Mouse (Mus musculus): ENCODE data around the gene Taf9b.
"Not testable (repeated sequence)": the region's sequence is repeated elsewhere in the genome, so short reads cannot be mapped to it uniquely, and the experiment has no call there.

Taf9b gene

DNA sequence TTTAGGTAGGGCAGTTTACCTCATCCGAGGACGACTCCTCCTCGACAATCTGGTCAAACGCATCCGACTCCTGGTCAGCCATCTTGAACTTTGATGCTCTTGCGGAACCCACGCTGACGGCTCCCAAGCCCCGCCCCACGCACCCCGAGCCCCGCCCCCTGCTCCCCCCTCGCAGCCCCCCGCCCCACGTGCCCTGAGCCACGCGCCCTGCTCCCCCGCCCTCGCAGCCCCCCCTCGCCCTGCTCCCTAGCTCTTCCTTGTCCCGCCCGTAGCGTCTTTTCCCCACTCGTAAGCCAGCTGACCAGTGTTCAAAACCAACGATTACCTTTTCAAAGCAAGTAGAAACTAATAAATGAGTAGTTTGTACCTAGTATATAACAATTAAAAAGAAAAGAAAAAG lies at the start of gene Taf9b:
TSS of gene Taf9b (minus strand) at position 101 of the 400 bp plus-strand sequence.
- DNase-seq: no peak

DNA sequence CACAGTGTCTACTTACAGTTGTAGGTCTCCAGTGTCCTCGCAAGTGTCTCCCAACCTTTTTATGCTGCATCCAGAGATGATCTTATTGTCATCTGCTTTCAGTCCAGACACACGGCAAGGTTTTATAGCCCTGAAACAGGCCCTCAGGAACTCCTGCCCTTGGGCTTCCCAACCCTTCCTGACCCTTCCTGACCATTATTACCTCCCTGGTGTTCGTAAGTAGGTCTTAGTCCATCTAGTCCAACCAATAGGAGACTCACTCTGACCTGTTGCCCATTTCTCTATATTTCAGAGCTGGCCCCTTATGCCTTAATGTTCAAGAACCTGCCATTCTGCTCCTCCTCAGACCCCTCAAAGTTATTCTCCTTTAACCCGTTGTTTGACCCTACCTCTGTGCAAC lies 34.3 kb upstream of the Taf9b start, which contains the start of gene Fnd3c2:
TSS of gene Fnd3c2 (minus strand) at position 101 of the 400 bp plus-strand sequence.
- no peak for DNase-seq

- DNase-seq: peak; percentile 71
Measured at GRCm38 (mm10) chrX:106219171-106220032, 1.6 kb downstream of the Taf9b start.

DNA sequence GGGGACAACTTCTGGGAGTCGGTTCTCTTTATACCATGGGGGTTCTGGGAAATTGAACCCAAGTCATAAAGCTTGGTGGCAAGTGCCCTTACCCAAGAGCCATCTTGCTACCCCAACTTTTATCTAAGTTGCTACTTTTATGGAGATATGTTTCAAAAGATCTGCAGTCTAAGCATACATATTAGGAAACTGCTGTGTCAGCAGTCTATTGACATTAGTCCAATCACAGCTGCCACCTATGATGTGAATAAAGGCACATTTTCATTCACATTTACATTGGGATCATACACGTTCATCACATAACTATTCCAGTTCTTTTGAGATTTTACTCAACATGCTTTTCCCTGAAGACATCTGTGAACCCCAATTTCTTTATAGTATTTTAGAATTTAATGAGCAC lies 11.9 kb downstream of the Taf9b start:
- DNase-seq: no peak

GRCm38 (mm10) chrX:106198904-106199303 lies 22.1 kb downstream of the Taf9b start:
- DNase-seq: no peak

- no peak for DNase-seq
Measured at GRCm38 (mm10) chrX:106197308-106197707, 23.6 kb downstream of the Taf9b start.

GRCm38 (mm10) chrX:106194361-106194760 lies 26.6 kb downstream of the Taf9b start:
- not testable (repeated sequence) for DNase-seq

DNA sequence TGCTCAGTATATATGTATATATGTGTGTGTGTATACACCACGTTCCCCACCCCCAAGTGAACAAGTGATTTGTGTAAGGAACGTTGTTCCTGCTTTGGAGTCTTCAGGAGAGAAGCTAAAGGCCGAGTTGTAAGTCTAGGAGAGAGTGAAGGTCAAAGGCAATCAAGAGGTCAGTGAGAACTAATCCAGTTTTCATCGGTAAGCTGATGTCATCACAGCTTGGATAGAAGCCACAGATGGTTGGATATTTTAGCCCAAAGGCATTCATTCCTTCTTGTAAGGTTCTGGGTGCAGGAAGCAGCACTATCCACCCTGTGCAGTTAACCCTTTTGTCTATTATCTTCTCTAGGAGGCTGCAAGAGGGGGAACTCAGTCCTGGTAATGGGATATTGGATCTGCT lies 30.9 kb downstream of the Taf9b start:
- DNase-seq: no peak

DNA sequence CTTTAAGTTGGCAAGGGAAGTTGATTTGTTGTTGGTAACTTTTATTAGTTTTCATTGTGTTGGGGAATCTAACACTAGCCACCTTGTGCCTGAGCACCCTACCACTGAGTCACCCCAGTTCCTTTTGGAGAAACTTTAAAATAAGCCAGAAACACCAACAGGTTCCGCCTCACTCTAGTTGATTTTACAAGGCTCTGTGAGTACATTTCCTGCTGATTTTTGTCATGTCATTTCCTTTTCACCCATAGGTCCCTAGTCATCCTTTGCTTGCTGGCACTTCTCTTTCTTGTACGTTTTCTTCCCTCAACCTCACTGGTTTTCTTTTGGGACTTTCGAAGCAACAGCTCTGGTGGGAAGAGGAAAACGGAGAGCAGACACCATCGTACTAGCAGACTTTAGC lies 31.6 kb downstream of the Taf9b start:
- no peak for DNase-seq

GRCm38 (mm10) chrX:106187737-106188136 lies 33.2 kb downstream of the Taf9b start:
- DNase-seq: no peak

DNA sequence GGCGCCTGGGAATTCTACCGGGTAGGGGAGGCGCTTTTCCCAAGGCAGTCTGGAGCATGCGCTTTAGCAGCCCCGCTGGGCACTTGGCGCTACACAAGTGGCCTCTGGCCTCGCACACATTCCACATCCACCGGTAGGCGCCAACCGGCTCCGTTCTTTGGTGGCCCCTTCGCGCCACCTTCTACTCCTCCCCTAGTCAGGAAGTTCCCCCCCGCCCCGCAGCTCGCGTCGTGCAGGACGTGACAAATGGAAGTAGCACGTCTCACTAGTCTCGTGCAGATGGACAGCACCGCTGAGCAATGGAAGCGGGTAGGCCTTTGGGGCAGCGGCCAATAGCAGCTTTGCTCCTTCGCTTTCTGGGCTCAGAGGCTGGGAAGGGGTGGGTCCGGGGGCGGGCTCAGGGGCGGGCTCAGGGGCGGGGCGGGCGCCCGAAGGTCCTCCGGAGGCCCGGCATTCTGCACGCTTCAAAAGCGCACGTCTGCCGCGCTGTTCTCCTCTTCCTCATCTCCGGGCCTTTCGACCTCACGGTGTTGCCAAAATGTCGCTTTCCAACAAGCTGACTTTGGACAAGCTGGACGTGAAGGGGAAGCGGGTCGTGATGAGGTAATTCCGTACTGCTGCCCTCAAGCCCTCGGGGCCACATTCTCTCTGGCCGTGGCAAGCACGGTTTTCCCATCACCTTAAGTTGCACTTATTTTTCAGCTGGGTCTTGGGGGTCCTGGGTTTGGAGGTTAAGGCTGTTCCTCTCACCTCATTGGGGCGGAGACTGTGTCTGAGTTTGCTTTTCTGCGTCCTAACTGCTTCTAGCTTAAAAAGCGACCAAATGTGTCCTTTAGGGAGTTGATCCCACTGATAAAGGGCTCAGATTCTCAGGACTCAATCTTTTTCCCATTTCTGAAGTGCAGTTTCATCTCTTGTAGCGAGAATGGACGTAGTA lies 34.0 kb downstream of the Taf9b start, which contains the start of gene Pgk1:
TSS of gene Pgk1 (plus strand) at position 388 of the 937 bp plus-strand sequence.
- peak; percentile 89 for DNase-seq

DNA sequence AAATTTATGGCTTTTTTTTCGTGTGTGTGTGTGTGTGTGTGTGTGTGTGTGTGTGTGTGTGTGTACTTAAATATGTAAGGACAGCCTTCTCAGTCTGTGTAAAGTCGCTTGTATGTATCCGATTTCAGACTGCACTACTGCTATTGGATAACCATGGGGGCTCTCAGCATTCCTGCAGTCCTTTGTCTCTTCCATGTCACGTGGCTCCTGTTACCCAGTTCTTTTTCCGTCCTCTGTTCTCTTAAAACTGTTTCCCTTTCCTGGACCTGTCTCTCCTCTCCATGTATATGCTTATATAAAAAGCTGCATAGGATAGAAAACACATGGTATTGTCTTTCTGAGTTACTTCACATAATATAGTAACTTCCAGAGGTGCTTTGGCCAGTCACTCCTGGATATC lies 35.3 kb downstream of the Taf9b start:
- no peak for DNase-seq

GRCm38 (mm10) chrX:106184279-106184678 lies 36.7 kb downstream of the Taf9b start:
- no peak for DNase-seq

DNA sequence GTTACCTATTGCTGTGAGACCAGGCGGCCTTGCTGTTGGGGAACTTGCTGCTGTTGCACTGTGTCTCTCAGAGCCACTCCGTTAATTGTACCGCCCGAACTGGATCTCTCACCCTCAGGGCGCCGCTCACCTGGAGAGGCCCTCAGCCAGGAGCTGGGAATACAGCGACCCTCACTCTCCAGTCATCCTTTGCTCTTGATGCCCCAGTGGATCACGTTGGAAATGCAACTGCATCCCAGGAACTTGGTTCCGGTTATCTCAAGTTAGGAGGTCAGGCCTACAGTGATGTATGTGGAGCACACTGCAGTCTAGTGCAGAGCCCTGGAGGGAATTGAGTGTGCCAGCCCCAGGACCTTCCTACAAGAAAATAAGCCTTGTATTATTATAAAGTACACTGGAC lies 44.6 kb downstream of the Taf9b start:
- DNase-seq: no peak

- DNase-seq: no peak
Measured at GRCm38 (mm10) chrX:106171853-106172154, 49.2 kb downstream of the Taf9b start.

- DNase-seq: peak; percentile 80
Measured at GRCm38 (mm10) chrX:106171106-106171852, 49.7 kb downstream of the Taf9b start.

DNA sequence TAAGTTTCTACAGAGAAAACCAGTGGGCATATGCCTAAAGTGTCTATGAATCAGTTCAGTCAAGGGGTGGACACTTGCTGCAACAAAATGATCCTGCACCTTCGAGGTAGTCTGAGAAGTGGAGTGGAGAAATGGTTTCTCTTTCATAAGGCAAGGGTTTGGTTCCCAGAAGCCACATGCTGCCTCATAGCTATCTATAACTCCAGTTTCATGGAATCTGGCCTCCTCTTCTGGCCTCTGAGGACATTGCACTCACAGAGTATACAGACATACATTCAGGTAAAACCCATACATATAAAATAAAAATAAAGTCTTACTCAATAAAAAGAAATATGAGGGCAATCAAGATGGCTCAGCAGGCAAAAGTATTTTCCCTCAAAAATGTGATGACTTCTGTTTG lies 55.9 kb downstream of the Taf9b start:
- DNase-seq: no peak

DNA sequence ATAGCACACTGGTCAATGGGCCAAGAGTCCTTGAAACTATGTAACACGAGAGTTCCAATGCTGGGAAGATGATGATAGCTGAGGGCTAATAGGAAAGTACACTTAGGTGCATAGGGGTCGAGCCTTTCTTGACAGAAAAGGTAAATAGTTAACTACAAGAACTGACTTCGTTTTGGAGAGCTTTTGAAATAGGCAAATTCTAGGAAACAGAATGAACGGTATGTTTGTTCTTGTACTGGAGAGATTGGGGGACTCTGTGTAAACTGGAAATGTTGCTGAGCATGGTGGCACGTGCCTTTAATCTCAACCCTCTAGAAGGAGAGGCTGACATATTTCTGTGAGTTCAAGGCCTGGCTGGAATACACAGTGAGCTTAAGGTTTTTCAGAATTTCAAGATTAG lies 56.4 kb downstream of the Taf9b start:
- DNase-seq: no peak

- no peak for DNase-seq
Measured at GRCm38 (mm10) chrX:106163995-106164394, 57.0 kb downstream of the Taf9b start.
